ENCODE assay signal across 8 mouse cellular contexts in genomic region chr6:54818389-54818788, GRCm38 (mm10). TPM values are rescaled to one million over a fixed set of nuclear protein-coding genes. Genes with fewer than 3 reads are reported as not detected.
DNase-seq lines count a peak whose midpoint lies in the region; ATAC-seq and TF ChIP-seq lines count a peak whose summit lies in the region.

No protein-coding gene starts in this region.

- peaks cover 20% of the 10 kb centered on the region for H3K4me1 ChIP-seq in heart, embryonic 12.5 days (replicated peaks)
- H3K4me1 ChIP-seq in forebrain, embryonic 14.5 days (ENCODE audit: control insufficient read depth, insufficient read depth, low read length): peaks cover 26% of the 10 kb centered on the region
- peaks cover 47% of the 10 kb centered on the region for H3K4me1 ChIP-seq in liver, embryonic 15.5 days (replicated peaks)

- no peak for TF ChIP-seq CTCF in C2C12 (IDR thresholded peaks at IDR 0.05; ENCODE audit: control insufficient read depth, insufficient read depth, insufficient read length)

- peak overlapping the region; percentile 98 for H3K9ac ChIP-seq in heart, embryonic 12.5 days
- peak overlapping the region; percentile 89; the same call in 1 of the 2 replicates for H3K9ac ChIP-seq in forebrain, embryonic 14.5 days (ENCODE audit: low read length)
- 0 out of 2 replicates have a peak overlapping the region, but pooled peaks have one; percentile 88 for H3K9ac ChIP-seq in liver, embryonic 15.5 days

- no peak for DNase-seq in heart, postnatal 10 days
- no peak for DNase-seq in forebrain, embryonic 14.5 days (ENCODE audit: low spot score)
- DNase-seq in embryo, embryonic 10 days (ENCODE audit: low spot score): no peak
- no peak for DNase-seq in right cerebral cortex, postnatal 36 days (ENCODE audit: low spot score in 2 of 2)
- DNase-seq in spleen, adult 18-20 months: no peak

- intact Hi-C loops in heart, postnatal 10 days (cut with DNase I): loop anchor here (5.0 to 10.0 kb wide), 2 partner anchors 174 to 224 kb away; partner anchors contain the start of genes Fkbp14, Ggct and Plekha8

- H3K4me2 ChIP-seq in heart, embryonic 12.5 days: peak overlapping the region; percentile 75
- H3K4me2 ChIP-seq in forebrain, embryonic 14.5 days (ENCODE audit: low read length): peak overlapping the region; percentile 62
- peak overlapping the region; percentile 92 for H3K4me2 ChIP-seq in liver, embryonic 15.5 days

- no peak for ATAC-seq in heart, embryonic 12.5 days (ENCODE audit: insufficient number of reproducible peaks, low FRiP score)
- ATAC-seq in forebrain, embryonic 14.5 days: no peak
- no peak for ATAC-seq in liver, embryonic 15.5 days (ENCODE audit: insufficient read depth)

- no peaks in the 10 kb centered on the region for H3K27me3 ChIP-seq in heart, embryonic 12.5 days (replicated peaks)
- no peaks in the 10 kb centered on the region for H3K27me3 ChIP-seq in C2C12 (ENCODE audit: control insufficient read depth, insufficient read depth, insufficient read length)
- H3K27me3 ChIP-seq in forebrain, embryonic 14.5 days (replicated peaks; ENCODE audit: control insufficient read depth, insufficient read depth, low read length): no peaks in the 10 kb centered on the region
- no peaks in the 10 kb centered on the region for H3K27me3 ChIP-seq in liver, embryonic 15.5 days

- peaks cover 37% of the 10 kb centered on the region for H3K79me3 ChIP-seq in C2C12 (ENCODE audit: low read depth)

- no peaks in the 10 kb centered on the region for H3K9me3 ChIP-seq in heart, embryonic 12.5 days (replicated peaks)
- H3K9me3 ChIP-seq in forebrain, embryonic 14.5 days (replicated peaks; ENCODE audit: control insufficient read depth, low read length): no peaks in the 10 kb centered on the region
- H3K9me3 ChIP-seq in liver, embryonic 15.5 days (replicated peaks): no peaks in the 10 kb centered on the region

- peaks cover 56% of the 10 kb centered on the region for H3K79me2 ChIP-seq in C2C12 (ENCODE audit: control insufficient read depth, insufficient read depth)

- WGBS in heart, embryonic 12.5 days: 57% methylated on average over 2 of the region's 2 CpGs
- 59% methylated on average over 2 of the region's 2 CpGs for WGBS in forebrain, embryonic 14.5 days
- 37% methylated on average over 2 of the region's 2 CpGs for WGBS in liver, embryonic 15.5 days (ENCODE audit: insufficient replicate concordance)

- H3K4me3 ChIP-seq in heart, embryonic 12.5 days: peak overlapping the region; percentile 96
- peak overlapping the region; percentile 58 for H3K4me3 ChIP-seq in C2C12 (ENCODE audit: insufficient read depth, poor library complexity, severe bottlenecking)
- H3K4me3 ChIP-seq in forebrain, embryonic 14.5 days (ENCODE audit: low read depth, low read length): peak overlapping the region; percentile 75
- peak overlapping the region; percentile 85 for H3K4me3 ChIP-seq in liver, embryonic 15.5 days (replicated peaks)

- H3ac ChIP-seq in C2C12 (ENCODE audit: control insufficient read depth, insufficient read length, low read depth): no peak overlapping the region

- no peaks in the 10 kb centered on the region for H3K36me3 ChIP-seq in heart, embryonic 12.5 days
- H3K36me3 ChIP-seq in C2C12 (ENCODE audit: control insufficient read depth, insufficient read depth): no peaks in the 10 kb centered on the region
- no peaks in the 10 kb centered on the region for H3K36me3 ChIP-seq in forebrain, embryonic 14.5 days (ENCODE audit: control insufficient read depth, insufficient read depth, low read length)
- H3K36me3 ChIP-seq in liver, embryonic 15.5 days (replicated peaks): no peaks in the 10 kb centered on the region

- H3K27ac ChIP-seq in heart, embryonic 12.5 days (ENCODE audit: poor library complexity, severe bottlenecking): 0 out of 2 replicates have a peak overlapping the region, but pooled peaks have one; percentile 99
- no peak overlapping the region for H3K27ac ChIP-seq in forebrain, embryonic 14.5 days (ENCODE audit: low read depth, low read length)
- H3K27ac ChIP-seq in liver, embryonic 15.5 days (replicated peaks): no peak overlapping the region

TF ChIP-seq in C2C12, 6 proteins besides CTCF, POLR2A, EP300 and RAD21:
- TF ChIP-seq CEBPB (IDR thresholded peaks at IDR 0.05; ENCODE audit: low read depth) (no peak), MYOG (IDR thresholded peaks at IDR 0.05; ENCODE audit: control insufficient read depth, extremely low read depth, insufficient read length) (no peak), MAX (IDR thresholded peaks at IDR 0.05) (no peak), MYOD1 (IDR thresholded peaks at IDR 0.05; ENCODE audit: control insufficient read depth, insufficient read length, low read depth) (no peak), FOSL1 (IDR thresholded peaks at IDR 0.05; ENCODE audit: insufficient read depth, low read length, poor library complexity, severe bottlenecking) (no peak), USF1 (IDR thresholded peaks at IDR 0.05; ENCODE audit: low read depth) (no peak)

RNA-seq across cellular contexts. Expression of gene Znrf2, which starts 1.7 kb away (rescaled TPM):
- polyA plus RNA-seq in heart, embryonic 12.5 days (2016; fragmentation: Nextera tagmentation; extraction: Ambion mirVana): 3.0 and 3.1 TPM in 2 replicates
- 10 to 100 TPM; 24.0 to 27.6 TPM for total RNA-seq in heart, postnatal 10 days (2021)
- polyA plus RNA-seq in C2C12 (2012; fragmentation: generic; extraction: Trizol): 3.1 TPM
- polyA plus RNA-seq in forebrain, embryonic 14.5 days (2014; fragmentation: Nextera tagmentation; extraction: Ambion mirVana): 16.5 and 17.9 TPM in 2 replicates
- 2.1 and 2.2 TPM in 2 replicates for polyA plus RNA-seq in liver, embryonic 15.5 days (2015; fragmentation: Nextera tagmentation; extraction: Ambion mirVana)
